Mouse (Mus musculus) thymus, adult 2 months (tissue): ENCODE data around the gene Acadvl. TPM values are rescaled to one million over a fixed set of nuclear protein-coding genes. Genes with fewer than 3 reads are reported as not detected.

Source experiments
- DNase-seq: peaks from one replicate; pipeline ENCODE4 v3.0.0; 2021
- H3K27ac ChIP-seq: fragments of 200-500 bp; 2 replicates; pipeline ENCODE4 v1.5.1; 2012; ENCODE audit warnings: low read length, control low read depth; ENCODE audit not compliant: control insufficient read depth, insufficient read depth
- H3K27me3 ChIP-seq: fragments of 200-500 bp; 2 replicates; pipeline ENCODE4 v1.6.1; 2012; ENCODE audit warnings: mild to moderate bottlenecking, low read length, moderate library complexity, mixed read lengths; ENCODE audit not compliant: control insufficient read depth, insufficient read depth
- H3K36me3 ChIP-seq: fragments of 200-500 bp; 2 replicates; pipeline ENCODE4 v1.6.1; 2012; ENCODE audit warnings: mild to moderate bottlenecking, low read length, moderate library complexity; ENCODE audit not compliant: control insufficient read depth, insufficient read depth
- H3K4me1 ChIP-seq: fragments of 200-500 bp; replicated peaks from 2 replicates; pipeline ENCODE4 v1.6.1; 2012; ENCODE audit warnings: low read length; ENCODE audit not compliant: control insufficient read depth, insufficient read depth
- H3K4me3 ChIP-seq: fragments of 200-500 bp; 2 replicates; pipeline ENCODE4 v1.5.1; 2012; ENCODE audit warnings: mild to moderate bottlenecking, low read length, control low read depth, moderate library complexity; ENCODE audit not compliant: control insufficient read depth, insufficient read depth
- CTCF ChIP-seq: fragments of 200-500 bp; IDR thresholded peaks from 2 replicates; pipeline ENCODE4 v1.5.1; 2012; ENCODE audit warnings: mild to moderate bottlenecking, control low read depth, low read length, moderate library complexity, borderline replicate concordance; ENCODE audit not compliant: control insufficient read depth, poor library complexity, insufficient read depth; ENCODE audit errors: extremely low read depth
- POLR2A ChIP-seq: fragments of 200-500 bp; IDR thresholded peaks from 2 replicates; pipeline ENCODE4 v1.6.1; 2012; ENCODE audit warnings: mild to moderate bottlenecking, low read length, control low read depth, moderate library complexity; ENCODE audit not compliant: control insufficient read depth, poor library complexity, insufficient read depth; ENCODE audit errors: extremely low read depth
- WGBS: fragments of 180-500 bp; shearing (Covaris S2); methylation state at CpG from one replicate; pipeline ENCODE4 v1.1.7; 2018; 5-methylcytosine and 5-hydroxymethylcytosine counted together
- polyA plus RNA-seq: library from polyadenylated mRNA; depleted of rRNA; stranded (reverse); fragments of >200 nt; gene quantifications from 2 replicates; pipeline ENCODE4 v1.2.3, GENCODE M21; 2012

The Acadvl gene
- polyA plus RNA-seq, 1 experiment, result 110 TPM

GRCm38 (mm10) chr11:69981141-69981762 lies 34.0 kb downstream of the Acadvl start, which contains the start of gene Ctdnep1:
Gene Ctdnep1 (plus strand): TSS chr11:69981156.
- H3K4me1 ChIP-seq, result peaks cover 14% of the 10 kb centered on the region
- no peaks in the 10 kb centered on the region for H3K27me3 ChIP-seq
- peak within 1 kb of the TSS; percentile 59 for H3K4me3 ChIP-seq
- peaks cover 19% of the 10 kb centered on the region for H3K36me3 ChIP-seq
- H3K27ac ChIP-seq, result peak within 1 kb of the TSS; percentile 68
- TF ChIP-seq CTCF (0 out of 2 replicates have a peak, but pooled peaks have one; percentile 36), POLR2A (no peak)
- DNase-seq, result no peak
- WGBS, result 0% methylated on average over 43 of the region's 43 CpGs

DNA sequence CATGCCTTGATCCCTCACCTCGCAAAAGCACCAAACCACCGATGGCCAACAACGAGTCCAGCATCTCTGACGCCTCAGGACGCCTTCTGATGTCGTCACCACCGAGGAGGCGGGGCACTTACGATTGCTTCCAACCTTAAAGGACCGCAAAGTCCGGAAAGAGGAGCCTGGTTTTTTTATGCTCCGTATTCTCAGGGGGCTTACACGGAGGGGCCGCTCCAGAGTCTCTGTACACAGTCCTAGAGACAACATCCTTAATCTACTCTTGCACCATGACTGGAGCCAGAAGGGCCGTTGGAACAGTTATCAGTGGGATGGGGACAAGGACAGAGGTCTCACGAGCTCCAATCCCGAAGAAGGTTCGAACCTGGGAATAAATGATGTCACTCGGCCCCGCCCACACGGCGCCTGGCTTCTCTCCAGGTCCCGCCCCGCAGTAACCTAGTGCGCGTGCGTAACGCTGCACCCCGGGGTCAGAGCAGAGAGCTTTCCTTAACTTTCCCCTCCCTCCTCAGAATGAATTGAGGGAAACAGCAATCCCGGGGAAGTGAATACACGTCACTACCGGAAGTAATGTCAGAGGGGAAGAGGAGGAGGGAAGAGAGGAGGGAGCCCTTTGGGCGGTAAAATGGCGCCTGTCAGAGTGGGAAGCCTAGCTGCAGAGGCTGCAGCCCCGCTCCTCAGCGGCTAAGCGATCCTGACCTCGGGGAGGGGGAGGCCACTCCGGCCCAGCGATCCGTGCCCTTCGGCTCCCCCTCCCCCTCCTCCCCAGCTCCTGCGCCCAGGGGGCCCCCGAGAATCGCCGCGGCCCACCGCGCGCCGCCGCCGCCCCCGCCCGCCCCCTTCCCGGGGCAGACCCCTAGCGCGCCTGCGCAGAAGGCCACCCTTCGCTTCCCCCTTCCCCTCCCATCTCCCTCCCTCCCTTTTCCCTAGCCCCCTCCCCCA lies 34.7 kb downstream of the Acadvl start:
- Histone ChIP-seq H3K36me3 (peaks cover 14% of the 10 kb centered on the region), H3K4me3 (peak overlapping the region; percentile 59), H3K27ac (peak overlapping the region; percentile 68), H3K4me1 (peaks cover 14% of the 10 kb centered on the region), H3K27me3 (no peaks in the 10 kb centered on the region)
- TF ChIP-seq POLR2A (peak; percentile 70; the same call in 1 of the 2 replicates), CTCF (0 out of 2 replicates have a peak, but pooled peaks have one; percentile 23)
- 1% methylated on average over 53 of the region's 60 CpGs for WGBS
- DNase-seq, result peak; percentile 89

GRCm38 (mm10) chr11:69979827-69980195 lies 35.4 kb downstream of the Acadvl start:
- TF ChIP-seq CTCF (no peak), POLR2A (no peak)

DNA sequence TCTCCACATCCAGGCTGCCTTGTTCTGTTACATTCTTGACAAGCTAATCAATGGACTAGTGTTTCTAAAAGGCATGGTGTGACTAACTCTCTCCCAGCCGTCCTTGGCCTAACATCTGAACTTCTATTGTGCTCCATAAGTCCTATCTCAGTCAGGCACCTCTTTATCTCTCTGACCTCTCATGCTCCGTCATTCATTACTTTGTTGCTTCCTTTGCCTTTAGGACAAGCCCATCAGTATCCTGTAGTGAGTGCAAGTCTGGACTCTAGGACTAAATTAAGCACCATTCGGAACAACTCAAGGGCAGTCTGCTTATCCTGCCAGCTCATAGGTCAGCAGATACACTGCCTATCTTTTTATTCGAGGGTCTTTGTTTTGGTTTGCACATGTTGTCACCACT lies 38.9 kb downstream of the Acadvl start:
- Histone ChIP-seq H3K36me3 (peaks cover 9% of the 10 kb centered on the region), H3K27ac (no peak overlapping the region), H3K27me3 (no peaks in the 10 kb centered on the region), H3K4me1 (peaks cover 4% of the 10 kb centered on the region), H3K4me3 (no peak overlapping the region)
- no peak for DNase-seq
- TF ChIP-seq POLR2A, result no peak
- TF ChIP-seq CTCF, result no peak
- 94% methylated on average over 4 of the region's 4 CpGs for WGBS

More at GRCm38 (mm10) chr11:69979827-69980195, 35.4 kb downstream of the Acadvl start:
- no peak for DNase-seq
- Histone ChIP-seq H3K27ac (peak overlapping the region; percentile 14; the same call in 1 of the 2 replicates), H3K4me3 (peak overlapping the region; percentile 59), H3K4me1 (peaks cover 14% of the 10 kb centered on the region), H3K27me3 (no peaks in the 10 kb centered on the region), H3K36me3 (peaks cover 8% of the 10 kb centered on the region)
- 3% methylated on average over 16 of the region's 16 CpGs for WGBS

- no peak overlapping the region for H3K27ac ChIP-seq
- 100% methylated on average over 2 of the region's 2 CpGs for WGBS
- H3K4me1 ChIP-seq, result peaks cover 3% of the 10 kb centered on the region
- no peak for TF ChIP-seq CTCF
- no peak for TF ChIP-seq POLR2A
- DNase-seq, result no peak
- H3K36me3 ChIP-seq, result peaks cover 9% of the 10 kb centered on the region
- H3K4me3 ChIP-seq, result no peak overlapping the region
- no peaks in the 10 kb centered on the region for H3K27me3 ChIP-seq
Observed at GRCm38 (mm10) chr11:69974907-69975306, 40.3 kb downstream of the Acadvl start.

GRCm38 (mm10) chr11:69970775-69971174 lies 44.4 kb downstream of the Acadvl start:
- H3K27ac ChIP-seq, result no peak overlapping the region
- H3K4me1 ChIP-seq, result peaks cover 3% of the 10 kb centered on the region; the same call in 1 of the 2 replicates
- WGBS, result 78% methylated on average over 3 of the region's 3 CpGs
- TF ChIP-seq CTCF, result no peak
- no peak for TF ChIP-seq POLR2A
- H3K36me3 ChIP-seq, result peaks cover 9% of the 10 kb centered on the region
- no peak for DNase-seq
- H3K4me3 ChIP-seq, result no peak overlapping the region
- H3K27me3 ChIP-seq, result peaks cover 11% of the 10 kb centered on the region; the same call in 1 of the 2 replicates
